Comparison of ENCODE assay signal across 21 mouse cellular contexts in genomic region chr5:25812922-25813321, GRCm38 (mm10). TPM values are rescaled to one million over a fixed set of nuclear protein-coding genes. Genes with fewer than 3 reads are reported as not detected.
A peak's percentile ranks its signal among the peaks of the same experiment; 100 is the strongest.
DNase-seq lines count a peak whose midpoint lies in the region; ATAC-seq and TF ChIP-seq lines count a peak whose summit lies in the region.
"Had no signal": no experiment of that assay in that cellular context is flagged by ENCODE, and none has a peak within 500 bp of the region (broad histone marks: within the 10 kb centered on the region; RNA-seq: fewer than 3 reads in every experiment).

No protein-coding gene starts in this region.

- no peak overlapping the region for H3K4me3 ChIP-seq in cerebellum, adult 2 months (replicated peaks; ENCODE audit: insufficient read depth, low read depth, low read length)
- no peak overlapping the region for H3K4me3 ChIP-seq in stomach, embryonic 15.5 days (replicated peaks)
- H3K4me3 ChIP-seq: forebrain, embryonic 10.5 days; gastrocnemius, adult 2 months; heart, adult 2 months; hindbrain, embryonic 12.5 days; hindbrain, embryonic 15.5 days had no signal

- DNase-seq in cerebellum, adult 2 months = peak; percentile 26 to 35
- no peak for DNase-seq in cerebellum, postnatal 4 days (ENCODE audit: low spot score in 2 of 2)
- peak; percentile 15 to 25 for DNase-seq in cerebellum, postnatal 10 days
- DNase-seq in heart, adult 8-10 months (ENCODE audit: low spot score) = no peak
- DNase-seq in spleen, adult 12 weeks (ENCODE audit: low spot score) = no peak
- DNase-seq: adrenal gland, adult 2 months; adrenal gland, postnatal 14 days; forebrain, postnatal 0 days; gastrocnemius, adult 2 months; gastrocnemius, postnatal 25 days; heart, adult 2 months; kidney, adult 2 months had no signal

- no peaks in the 10 kb centered on the region for H3K36me3 ChIP-seq in stomach, embryonic 15.5 days
- H3K36me3 ChIP-seq: forebrain, embryonic 10.5 days; hindbrain, embryonic 12.5 days; hindbrain, embryonic 15.5 days had no signal

- no peaks in the 10 kb centered on the region for H3K9me3 ChIP-seq in stomach, embryonic 15.5 days
- H3K9me3 ChIP-seq: forebrain, embryonic 10.5 days; hindbrain, embryonic 12.5 days; hindbrain, embryonic 15.5 days had no signal

- H3K27me3 ChIP-seq in cerebellum, adult 2 months (ENCODE audit: control insufficient read depth, insufficient read depth, low read length) = no peaks in the 10 kb centered on the region
- no peaks in the 10 kb centered on the region for H3K27me3 ChIP-seq in stomach, embryonic 15.5 days (replicated peaks)
- H3K27me3 ChIP-seq: hindbrain, embryonic 12.5 days; hindbrain, embryonic 15.5 days had no signal

- H3K27ac ChIP-seq in cerebellum, adult 2 months (ENCODE audit: insufficient read depth, low read length) = no peak overlapping the region
- no peak overlapping the region for H3K27ac ChIP-seq in stomach, embryonic 15.5 days
- H3K27ac ChIP-seq: forebrain, embryonic 10.5 days; gastrocnemius, adult 2 months; heart, adult 2 months; hindbrain, embryonic 12.5 days; hindbrain, embryonic 15.5 days had no signal

- no peak for TF ChIP-seq CTCF in cerebellum, adult 2 months (IDR thresholded peaks at IDR 0.05; ENCODE audit: borderline replicate concordance, insufficient read depth, low read depth, low read length)

- H3K4me1 ChIP-seq in cerebellum, adult 2 months (ENCODE audit: control insufficient read depth, insufficient read depth, low read length) = no peaks in the 10 kb centered on the region
- no peaks in the 10 kb centered on the region for H3K4me1 ChIP-seq in stomach, embryonic 15.5 days
- H3K4me1 ChIP-seq: hindbrain, embryonic 12.5 days; hindbrain, embryonic 15.5 days had no signal

- WGBS in cerebellum, adult 2 months = 46% methylated on average over 6 of the region's 6 CpGs
- 56% methylated on average over 6 of the region's 6 CpGs for WGBS in stomach, embryonic 15.5 days

- no peak overlapping the region for H3K9ac ChIP-seq in stomach, embryonic 15.5 days
- H3K9ac ChIP-seq: forebrain, postnatal 0 days; hindbrain, embryonic 12.5 days; hindbrain, embryonic 15.5 days had no signal

- ATAC-seq in stomach, embryonic 15.5 days (ENCODE audit: insufficient read depth, low FRiP score, low read depth) = peak; percentile 78; the same call in 1 of the 2 replicates
- ATAC-seq: CD4-positive, CD25-positive, alpha-beta regulatory T cell, adult 4 months; forebrain, embryonic 14.5 days; forebrain, postnatal 0 days; intestine, postnatal 0 days had no signal

- no peak overlapping the region for H3K4me2 ChIP-seq in stomach, embryonic 15.5 days
- H3K4me2 ChIP-seq: heart, embryonic 11.5 days; hindbrain, embryonic 12.5 days; hindbrain, embryonic 15.5 days had no signal

- no peak for TF ChIP-seq POLR2A in cerebellum, adult 2 months (IDR thresholded peaks at IDR 0.05; ENCODE audit: borderline replicate concordance, insufficient read depth, low read length)

RNA-seq across cellular contexts. Expression of gene Actr3b, which starts 53.1 kb away (rescaled TPM):
- 55.0 and 55.1 TPM in 2 replicates for polyA plus RNA-seq in cerebellum, adult 2 months (2012; rRNA removed)
- polyA plus RNA-seq in stomach, embryonic 15.5 days (2015; fragmentation: Nextera tagmentation; extraction: Ambion mirVana) = 3.8 and 4.1 TPM in 2 replicates
- 10 to 100 TPM; 41.0 to 62.7 (median 51.3) TPM for total RNA-seq in heart, adult 8-10 months (2022)
- total RNA-seq: hematopoietic stem cell, adult 5-6 weeks had no signal

Comparison
In these comparisons a context has a peak if more than half of its experiments do, and no peak if none do; other contexts are left out.
1. DNase-seq: peak in cerebellum, adult 2 months (2 of 2) and cerebellum, postnatal 10 days (2 of 2); none in cerebellum, postnatal 4 days (0 of 2), heart, adult 8-10 months (single experiment) and spleen, adult 12 weeks (single experiment).
2. RNA of gene Actr3b, which starts 53.1 kb away (polyA plus RNA-seq): 55.0 to 55.1 TPM in cerebellum, adult 2 months; 3.8 to 4.1 TPM in stomach, embryonic 15.5 days; every median in the first group is over 10 times any median in the second.